Mouse (Mus musculus): Measurements from ENCODE around the gene 3110082I17Rik.

The 3110082I17Rik gene

GRCm38 (mm10) chr5:139418633-139419032 is 41.7 kb downstream of the 3110082I17Rik start:
- DNase-seq (ENCODE audit: low spot score): no peak

DNA sequence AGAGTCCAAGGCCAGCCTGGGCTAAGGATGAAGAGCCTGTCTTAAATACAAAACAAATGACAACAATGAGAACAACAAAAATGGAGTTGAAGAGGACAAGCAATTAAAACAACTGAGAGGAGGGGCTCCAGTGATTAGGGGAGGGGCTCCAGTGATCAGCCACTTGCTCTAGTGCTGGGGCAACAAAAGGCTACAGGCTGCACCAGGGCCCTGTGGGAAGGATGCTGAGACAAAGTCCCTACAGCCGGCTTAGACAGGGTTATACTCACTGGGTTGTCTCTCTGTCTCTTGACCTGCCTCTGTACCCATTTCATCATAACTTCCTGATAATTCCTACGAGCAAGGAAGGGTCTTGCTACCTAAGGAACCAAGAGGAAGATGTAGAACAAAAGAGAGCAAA is 42.2 kb downstream of the 3110082I17Rik start:
- no peak for DNase-seq (ENCODE audit: low spot score)

- DNase-seq (ENCODE audit: low spot score): no peak
These were observed 42.8 kb downstream of the 3110082I17Rik start for GRCm38 (mm10) chr5:139417480-139417879.

DNA sequence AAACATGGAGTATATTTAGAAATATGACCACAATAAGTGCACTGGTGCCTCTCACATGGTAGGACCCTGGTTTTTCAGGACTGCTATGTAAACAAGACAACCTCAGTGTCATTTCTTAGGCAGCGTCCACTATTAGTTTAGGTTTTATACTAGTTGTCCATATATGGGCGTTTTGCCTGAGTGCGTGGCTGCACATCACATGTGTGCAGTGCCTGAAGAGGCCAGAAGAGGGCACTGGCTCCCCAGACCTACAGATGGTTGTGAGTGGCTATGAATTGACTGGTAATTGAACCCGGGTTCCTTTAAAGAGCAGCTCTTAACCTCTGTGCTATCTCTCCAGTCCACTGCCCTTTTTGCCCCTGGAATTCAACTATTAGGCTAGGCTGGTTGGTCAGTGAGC is 43.4 kb downstream of the 3110082I17Rik start:
- no peak for DNase-seq (ENCODE audit: low spot score)

DNA sequence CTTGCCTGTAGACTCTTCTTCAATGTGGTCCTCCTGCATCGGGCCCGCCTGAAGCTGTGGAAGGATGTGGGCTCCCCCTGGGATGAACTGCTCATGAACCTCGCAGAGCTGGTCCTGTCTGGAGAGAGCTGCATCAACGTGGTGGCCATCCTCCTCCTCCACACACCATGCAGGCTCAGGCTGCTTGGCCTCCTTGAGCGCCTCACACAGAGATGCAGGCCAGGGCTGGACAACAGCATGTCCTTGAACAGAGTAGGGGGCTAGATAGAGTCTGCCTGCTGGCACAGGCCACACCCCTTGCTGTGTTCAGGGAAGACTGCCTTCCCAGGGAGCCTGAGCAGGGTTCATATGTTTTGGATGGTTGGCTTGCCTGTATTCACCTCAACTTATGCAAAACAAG is 45.3 kb downstream of the 3110082I17Rik start:
- no peak for DNase-seq (ENCODE audit: low spot score)

DNA sequence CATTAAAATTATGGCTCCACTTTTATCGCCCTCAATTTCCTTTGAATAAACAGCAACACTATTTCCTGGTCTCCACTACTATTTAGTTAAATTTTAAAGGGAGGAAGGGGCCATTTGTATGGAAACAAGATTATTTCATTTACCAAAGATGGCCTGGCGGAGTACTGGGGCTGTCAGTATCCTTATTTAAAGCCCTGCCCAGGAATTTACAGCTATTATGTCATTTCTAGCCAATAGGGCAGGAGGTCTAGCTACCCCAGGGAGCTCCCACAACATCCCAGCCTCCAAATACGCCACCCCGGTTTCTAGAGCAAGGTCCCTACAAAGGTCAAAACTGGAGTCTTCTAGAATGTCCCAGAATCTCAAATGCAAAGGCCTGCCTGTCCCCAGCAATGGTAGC is 46.8 kb downstream of the 3110082I17Rik start:
- DNase-seq (ENCODE audit: low spot score): no peak

GRCm38 (mm10) chr5:139411665-139412314 is 48.5 kb downstream of the 3110082I17Rik start:
- no peak for DNase-seq (ENCODE audit: low spot score)

GRCm38 (mm10) chr5:139411117-139411516 is 49.2 kb downstream of the 3110082I17Rik start:
- no peak for DNase-seq (ENCODE audit: low spot score)

GRCm38 (mm10) chr5:139410056-139410455 is 50.3 kb downstream of the 3110082I17Rik start:
- DNase-seq (ENCODE audit: low spot score): no peak

DNA sequence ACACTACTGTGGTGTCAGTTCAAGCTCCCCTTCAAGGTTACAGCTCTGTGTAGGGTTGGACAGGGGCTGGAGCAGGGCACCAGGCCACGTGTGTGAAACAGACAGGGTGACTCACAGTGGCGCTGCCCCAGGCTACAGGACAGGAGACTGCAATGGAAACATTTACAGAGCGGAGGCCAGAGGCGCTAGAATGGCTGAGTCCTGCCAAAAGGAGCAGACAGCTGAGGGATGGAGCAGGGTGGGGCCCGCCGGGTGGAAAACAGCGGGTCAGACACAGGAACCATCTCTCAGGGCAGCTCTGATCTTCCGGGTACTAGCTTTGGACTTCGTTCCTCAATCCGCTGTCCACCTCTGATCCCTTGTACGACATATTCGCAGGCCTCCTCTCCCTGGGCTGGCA is 50.9 kb downstream of the 3110082I17Rik start:
- DNase-seq (ENCODE audit: low spot score): no peak

DNA sequence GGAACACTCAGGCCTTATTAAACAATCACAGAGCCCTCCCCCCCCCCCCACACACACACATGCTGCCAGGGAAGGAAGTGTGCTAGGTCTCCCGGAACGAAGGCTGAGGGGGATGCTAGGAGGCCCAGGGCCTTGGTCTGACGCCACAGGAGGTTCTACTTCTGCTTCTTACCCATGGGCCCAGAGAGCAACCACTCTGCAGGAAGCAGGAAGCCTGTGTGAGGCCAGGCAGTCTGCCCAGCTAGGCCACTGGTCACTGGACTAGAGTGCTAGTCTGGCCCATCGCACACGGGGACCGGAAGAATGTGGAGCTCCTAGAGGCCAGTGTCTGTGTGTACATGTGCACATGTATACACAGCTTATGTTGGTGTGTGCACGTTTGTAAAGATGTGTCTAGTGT is 51.8 kb downstream of the 3110082I17Rik start:
- no peak for DNase-seq (ENCODE audit: low spot score)

- no peak for DNase-seq (ENCODE audit: low spot score)
These were observed 53.0 kb downstream of the 3110082I17Rik start for GRCm38 (mm10) chr5:139407121-139407885.

- DNase-seq (ENCODE audit: low spot score): no peak
These were observed 54.4 kb downstream of the 3110082I17Rik start for GRCm38 (mm10) chr5:139405953-139406352.

DNA sequence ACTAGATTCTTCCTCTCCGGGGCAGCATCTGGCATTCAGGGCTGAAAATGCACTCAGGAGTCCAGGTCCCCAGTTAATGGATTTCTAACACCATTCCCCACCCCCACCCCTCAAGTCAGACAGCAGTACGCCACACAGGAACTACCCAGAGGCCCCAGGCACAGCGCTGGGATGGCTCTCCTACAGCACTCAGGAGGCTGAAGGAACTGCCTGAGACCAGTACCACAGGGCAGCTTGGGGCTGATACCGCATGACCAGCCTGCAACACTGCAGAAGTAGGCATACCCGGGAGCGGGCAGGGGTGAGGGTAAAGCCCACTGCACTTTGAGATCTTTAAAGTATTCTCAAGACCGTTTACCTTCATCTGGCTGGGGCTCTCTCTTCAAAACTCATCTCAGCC is 54.8 kb downstream of the 3110082I17Rik start:
- DNase-seq (ENCODE audit: low spot score): no peak

- DNase-seq (ENCODE audit: low spot score): no peak
These were observed 55.4 kb downstream of the 3110082I17Rik start, which contains the start of gene C130050O18Rik for GRCm38 (mm10) chr5:139404801-139405401. TSS of gene C130050O18Rik (plus strand) at chr5:139405280.

DNA sequence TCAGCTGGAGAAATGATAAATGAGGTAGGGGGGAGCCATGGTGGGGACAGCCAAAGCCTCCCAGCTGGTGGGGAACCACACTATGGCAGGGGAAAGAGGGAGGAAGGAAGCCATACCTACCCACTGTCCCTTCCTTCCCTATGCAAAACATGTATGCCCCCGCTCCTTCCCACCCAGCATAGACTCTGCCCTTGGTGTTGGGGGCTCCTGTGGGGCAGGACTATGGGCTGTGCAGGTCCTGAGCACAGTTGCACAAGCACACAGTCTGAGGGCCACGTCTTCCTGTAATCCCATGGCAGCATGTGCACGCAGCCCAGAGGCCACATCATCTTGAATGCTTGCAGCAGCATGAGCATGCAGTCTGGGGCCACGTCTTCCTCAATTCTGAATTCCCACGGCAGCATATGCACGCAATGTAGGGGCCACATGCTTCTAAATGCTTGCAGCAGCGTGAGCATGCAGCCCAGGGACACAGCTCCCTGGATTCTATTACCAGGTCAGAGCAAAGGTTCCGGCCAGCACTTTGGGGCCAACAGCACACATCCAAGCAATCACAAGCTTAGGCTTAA is 56.6 kb downstream of the 3110082I17Rik start:
- no peak for DNase-seq (ENCODE audit: low spot score)

- no peak for DNase-seq (ENCODE audit: low spot score)
These were observed 58.2 kb downstream of the 3110082I17Rik start for GRCm38 (mm10) chr5:139402106-139402505.

DNA sequence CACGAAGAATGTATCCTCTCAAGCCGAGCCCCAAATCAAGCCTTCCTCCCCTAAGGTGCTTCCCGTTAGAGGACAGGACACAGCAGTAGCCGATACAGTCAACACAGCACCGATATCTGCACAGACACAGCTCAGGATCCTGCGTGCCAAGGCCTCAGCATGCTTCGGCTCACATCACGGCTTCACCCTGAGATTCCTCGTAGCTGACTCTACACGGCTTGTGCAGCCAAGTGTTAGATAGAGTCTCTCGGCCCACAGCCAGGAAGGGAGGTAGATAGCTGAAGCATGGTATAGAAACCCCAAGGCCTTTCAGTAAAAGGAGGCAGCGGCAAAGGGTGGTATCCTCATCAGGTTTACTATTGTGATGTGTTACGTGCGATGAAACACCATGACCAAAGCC is 60.3 kb downstream of the 3110082I17Rik start:
- no peak for DNase-seq (ENCODE audit: low spot score)

DNA sequence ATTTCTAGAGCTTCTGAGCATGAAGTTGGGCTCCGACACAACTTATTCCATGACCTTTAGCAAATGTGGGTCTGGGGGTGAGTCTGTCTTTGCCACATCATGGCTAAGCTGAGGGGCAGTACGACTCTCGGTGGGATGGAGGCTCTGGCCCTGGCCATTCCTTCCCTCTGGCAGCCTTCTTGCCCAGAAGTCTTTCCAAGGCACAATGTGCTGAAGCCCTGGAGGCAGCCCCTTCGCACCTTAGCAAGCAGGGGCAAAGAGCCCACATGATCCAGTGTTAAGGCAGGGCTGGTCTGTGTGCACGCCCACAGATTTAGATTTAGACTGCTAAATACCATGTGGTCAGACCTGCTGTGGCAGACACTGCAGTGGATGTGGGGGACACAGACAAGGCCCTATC is 61.5 kb downstream of the 3110082I17Rik start:
- DNase-seq (ENCODE audit: low spot score): no peak

- peak; percentile 96 for DNase-seq (ENCODE audit: low spot score)
These were observed 62.2 kb downstream of the 3110082I17Rik start for GRCm38 (mm10) chr5:139397959-139398753.

DNA sequence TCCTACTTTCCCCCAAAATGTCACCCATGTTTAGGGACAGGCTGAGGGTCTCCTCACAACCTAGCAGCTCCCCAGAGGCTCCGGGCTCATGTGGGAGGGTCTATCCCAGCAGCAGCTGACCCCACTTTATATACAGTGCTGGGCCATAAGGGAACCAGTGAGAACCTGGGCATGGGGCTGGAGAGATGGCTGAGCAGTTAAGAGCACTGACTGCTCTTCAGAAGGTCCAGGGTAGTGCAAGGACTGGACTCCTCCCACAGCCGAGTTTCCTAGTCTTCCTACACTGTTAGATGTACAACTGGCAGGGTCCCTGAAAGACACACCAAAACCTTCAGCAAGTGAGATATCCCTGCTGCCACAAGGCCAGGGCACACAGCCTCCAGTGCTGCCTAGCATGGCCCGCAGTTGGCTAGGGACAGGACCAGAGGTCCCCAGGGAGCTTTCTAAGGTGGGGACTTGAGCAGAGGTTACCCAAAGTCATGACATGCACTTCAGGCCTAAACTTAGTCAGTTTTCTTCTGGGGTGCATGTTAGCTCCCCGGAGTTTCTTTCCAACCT is 62.9 kb downstream of the 3110082I17Rik start:
- DNase-seq (ENCODE audit: low spot score): no peak

DNA sequence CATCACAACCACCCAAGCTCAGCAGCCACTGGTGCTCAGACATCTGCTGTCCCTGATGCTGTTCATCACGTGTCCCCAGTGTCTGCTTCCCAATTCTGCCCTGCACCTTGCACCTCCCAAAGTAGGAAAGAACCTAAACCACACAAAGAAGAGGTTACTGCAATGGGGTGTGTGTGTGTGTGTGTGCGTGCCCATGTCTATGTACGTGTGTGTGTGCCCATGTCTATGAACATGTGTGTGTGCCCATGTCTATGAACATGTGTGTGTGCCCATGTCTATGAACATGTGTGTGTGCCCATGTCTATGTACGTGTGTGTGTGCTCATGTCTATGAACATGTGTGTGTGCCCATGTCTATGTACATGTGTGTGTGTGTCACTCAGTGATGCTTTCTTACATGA is 64.8 kb downstream of the 3110082I17Rik start:
- DNase-seq (ENCODE audit: low spot score): no peak
